Mouse (Mus musculus): ENCODE data around the gene Rnft2. TPM values are rescaled to one million over a fixed set of nuclear protein-coding genes. Genes with fewer than 3 reads are reported as not detected.

Rnft2 gene
- total RNA-seq, 2 experiments from 2014 or later = 3.1 to 5.3 TPM

DNA sequence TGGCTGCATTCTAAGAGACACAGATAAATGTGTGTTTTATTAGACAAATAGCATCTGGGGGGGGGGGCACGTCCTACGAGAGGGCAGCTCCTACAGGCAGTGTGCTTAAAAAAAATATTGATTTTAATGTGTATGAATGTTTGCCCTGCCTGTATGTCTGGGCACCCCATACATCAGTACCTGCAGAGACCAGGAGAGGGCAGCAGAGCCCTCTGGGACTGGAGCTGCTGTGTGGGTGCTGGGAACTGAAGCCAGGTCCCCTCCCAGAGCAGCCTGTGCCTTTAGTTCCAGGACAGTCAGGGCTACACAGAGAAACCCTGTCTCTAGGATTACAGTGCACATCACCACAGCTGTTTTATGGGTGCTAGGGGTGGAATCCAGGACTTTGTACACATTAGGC lies 69.8 kb downstream of the Rnft2 start:
- no peak for DNase-seq (ENCODE audit: low spot score in 2 of 2)

- no peak for DNase-seq (ENCODE audit: low spot score in 2 of 2)
Measured at GRCm38 (mm10) chr5:118174310-118175009, 70.5 kb downstream of the Rnft2 start.

DNA sequence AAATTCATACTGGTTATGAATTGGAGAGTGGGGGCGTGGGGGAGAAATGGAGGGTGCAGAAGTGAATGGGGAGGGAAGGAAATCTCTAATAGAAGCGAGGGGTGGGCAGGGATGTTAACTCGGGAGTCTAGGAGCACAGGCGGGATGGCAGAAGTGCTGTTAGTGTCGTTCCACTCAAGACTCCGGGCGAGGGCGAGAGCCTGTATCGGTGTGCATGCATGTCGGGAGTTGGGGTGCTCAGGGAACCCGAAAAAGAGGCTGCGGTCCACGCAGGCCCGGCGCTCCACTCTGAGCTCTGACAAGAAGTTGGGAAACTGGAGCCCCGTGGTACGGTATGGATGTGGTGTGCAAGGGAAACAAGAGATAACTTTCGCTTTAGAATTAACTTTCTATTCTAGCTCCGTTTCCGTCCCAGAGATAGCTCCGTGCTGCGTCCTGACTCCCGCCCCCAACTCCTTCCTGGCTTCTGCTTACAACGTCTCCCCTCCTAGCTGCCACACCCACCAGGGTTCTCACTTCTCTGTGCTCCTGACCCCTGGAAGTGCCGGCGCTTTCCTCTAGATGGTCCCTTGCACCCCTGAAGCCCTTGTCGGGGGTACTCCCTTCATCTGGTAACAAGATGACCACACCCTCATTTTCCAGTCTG lies 72.7 kb downstream of the Rnft2 start:
- no peak for DNase-seq (ENCODE audit: low spot score in 2 of 2)

DNA sequence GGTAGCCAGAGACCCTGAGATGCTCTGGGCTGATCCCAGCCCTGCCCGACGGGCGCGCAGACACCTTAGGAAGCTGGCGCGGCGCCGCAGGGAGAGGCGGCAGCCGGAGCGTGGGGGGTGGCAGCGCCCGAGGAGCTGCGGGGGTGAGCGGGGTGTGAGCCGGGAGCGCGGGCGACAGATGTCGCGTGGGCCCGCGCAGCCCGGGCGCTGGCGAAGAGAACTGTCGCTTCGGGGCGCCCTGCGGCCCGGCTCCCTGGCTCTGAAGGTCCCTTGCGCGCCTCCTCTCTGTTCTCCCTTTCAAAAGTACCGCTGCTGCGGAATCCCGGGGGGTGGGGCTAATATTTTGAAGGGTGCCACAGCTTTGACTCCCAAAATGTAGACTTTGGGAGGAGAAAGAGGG lies 73.3 kb downstream of the Rnft2 start:
- DNase-seq (ENCODE audit: low spot score in 2 of 2) = no peak

- DNase-seq (ENCODE audit: low spot score in 2 of 2) = no peak
Measured at GRCm38 (mm10) chr5:118170888-118171529, 73.9 kb downstream of the Rnft2 start.

DNA sequence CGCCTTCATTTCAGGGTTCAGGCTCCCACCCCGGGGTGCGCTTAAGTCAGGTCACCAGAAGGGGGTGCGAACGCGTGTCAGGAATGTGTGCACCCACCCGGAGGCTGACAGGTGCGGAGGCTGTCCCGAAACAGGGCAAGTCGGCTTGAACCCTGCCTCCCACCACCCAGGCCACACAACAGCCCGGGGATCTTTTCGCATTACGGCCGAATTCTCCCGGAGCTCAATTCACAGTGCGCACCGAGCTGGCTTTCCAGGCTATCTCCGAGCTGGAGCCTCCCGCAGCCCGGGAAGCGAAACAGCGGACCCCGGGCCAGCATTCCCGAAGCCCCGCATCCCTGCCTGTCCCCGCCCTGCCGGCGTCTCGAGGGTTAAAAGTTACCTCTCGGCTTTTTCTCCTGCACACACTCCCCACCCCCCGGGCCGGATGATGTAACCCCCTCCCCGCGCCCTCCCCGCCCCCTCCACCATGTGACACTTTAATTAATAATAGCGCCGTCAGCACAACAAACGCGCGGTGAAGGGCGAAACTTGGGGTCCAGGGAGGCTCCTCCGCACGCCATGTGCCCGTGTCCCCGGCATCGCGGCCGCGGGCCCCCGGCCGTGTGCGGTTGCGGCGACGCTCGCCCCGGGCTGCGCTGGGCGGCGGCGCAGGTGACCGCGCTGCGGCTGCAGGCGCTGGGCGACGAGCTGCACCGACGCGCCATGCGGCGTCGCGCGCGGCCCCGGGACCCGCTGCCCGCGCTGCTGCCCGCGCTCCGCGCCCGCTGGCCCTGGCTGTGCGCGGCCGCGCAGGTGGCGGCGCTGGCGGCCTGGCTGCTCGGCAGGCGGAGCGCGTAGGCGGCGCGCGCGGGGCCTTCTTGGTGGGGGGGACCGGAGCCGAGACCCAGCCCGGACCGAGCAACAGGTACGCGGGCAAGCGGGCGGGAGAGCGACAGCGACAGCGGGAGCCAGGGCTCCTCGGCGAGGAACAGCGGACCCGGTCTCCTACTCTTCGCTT lies 75.4 kb downstream of the Rnft2 start:
- peak in 1 of 2 experiments; percentile 14 for DNase-seq (ENCODE audit: low spot score in 2 of 2)

GRCm38 (mm10) chr5:118167561-118167995 lies 77.3 kb downstream of the Rnft2 start:
- DNase-seq (ENCODE audit: low spot score in 2 of 2) = no peak

DNA sequence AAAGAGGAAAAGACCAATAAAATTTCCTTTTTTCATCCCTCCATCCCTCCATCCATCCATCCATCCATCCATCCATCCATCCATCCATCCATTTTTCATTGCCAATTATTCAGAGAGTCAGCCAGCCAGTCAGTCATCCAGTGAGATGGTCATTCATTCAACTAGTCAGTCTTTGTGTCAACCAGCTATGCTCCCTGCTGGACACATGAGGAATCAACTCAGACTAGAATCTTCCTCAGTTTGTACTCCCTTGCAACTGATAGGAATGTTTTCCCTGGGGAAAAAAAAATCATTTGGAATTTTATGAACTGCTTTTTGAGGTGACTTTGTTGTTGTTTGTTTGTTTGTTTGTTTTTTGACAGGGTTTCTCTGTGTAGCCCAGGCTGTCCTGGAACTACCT lies 79.5 kb downstream of the Rnft2 start:
- DNase-seq (ENCODE audit: low spot score in 2 of 2) = no peak

DNA sequence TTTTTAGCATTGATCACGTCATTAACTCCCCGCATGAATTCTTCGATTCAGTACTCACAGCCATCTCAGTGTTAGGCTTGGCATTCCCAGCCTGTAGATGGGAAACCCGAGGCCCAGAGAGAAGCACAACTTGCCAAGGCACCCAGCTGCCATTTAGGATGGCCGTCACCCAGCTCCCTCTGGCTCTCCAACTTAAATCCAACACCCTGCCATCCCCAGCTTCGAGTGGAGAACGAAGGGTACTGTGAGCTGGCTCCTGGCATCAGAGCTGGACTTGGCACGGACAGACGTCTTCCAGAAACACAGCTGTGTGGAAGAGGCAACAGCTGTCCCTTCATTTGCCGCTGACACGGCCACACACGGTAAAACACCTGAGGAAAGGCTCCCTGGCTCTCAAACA lies 80.3 kb downstream of the Rnft2 start, which contains the start of gene Hrk:
Gene Hrk, plus strand, starts transcription at position 68 of the 400 bp plus-strand sequence.
- no peak for DNase-seq (ENCODE audit: low spot score in 2 of 2)

- no peak for DNase-seq (ENCODE audit: low spot score in 2 of 2)
Measured at GRCm38 (mm10) chr5:118160691-118161090, 84.2 kb downstream of the Rnft2 start.

DNA sequence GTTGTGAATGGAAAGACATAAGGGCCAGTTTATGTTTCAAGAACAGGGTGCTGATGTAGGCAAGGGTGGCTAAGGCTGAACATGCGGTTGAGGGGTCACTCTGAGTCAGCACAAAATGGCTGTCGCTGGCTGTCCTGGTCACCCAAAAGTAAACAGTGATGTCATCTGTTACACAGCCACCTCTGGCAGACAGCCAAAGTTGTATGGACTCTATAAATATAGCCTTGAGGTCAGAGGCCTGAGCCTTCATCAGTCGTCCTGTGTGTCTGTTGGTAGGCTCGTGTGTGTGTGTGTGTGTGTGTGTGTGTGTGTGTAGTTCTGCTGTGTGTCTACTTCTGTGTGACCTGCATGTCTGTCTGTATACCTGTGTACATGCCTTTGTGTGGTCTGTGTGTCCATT lies 87.9 kb downstream of the Rnft2 start:
- no peak for DNase-seq (ENCODE audit: low spot score in 2 of 2)

- no peak for DNase-seq (ENCODE audit: low spot score in 2 of 2)
Measured at GRCm38 (mm10) chr5:118155565-118155947, 89.4 kb downstream of the Rnft2 start.

DNA sequence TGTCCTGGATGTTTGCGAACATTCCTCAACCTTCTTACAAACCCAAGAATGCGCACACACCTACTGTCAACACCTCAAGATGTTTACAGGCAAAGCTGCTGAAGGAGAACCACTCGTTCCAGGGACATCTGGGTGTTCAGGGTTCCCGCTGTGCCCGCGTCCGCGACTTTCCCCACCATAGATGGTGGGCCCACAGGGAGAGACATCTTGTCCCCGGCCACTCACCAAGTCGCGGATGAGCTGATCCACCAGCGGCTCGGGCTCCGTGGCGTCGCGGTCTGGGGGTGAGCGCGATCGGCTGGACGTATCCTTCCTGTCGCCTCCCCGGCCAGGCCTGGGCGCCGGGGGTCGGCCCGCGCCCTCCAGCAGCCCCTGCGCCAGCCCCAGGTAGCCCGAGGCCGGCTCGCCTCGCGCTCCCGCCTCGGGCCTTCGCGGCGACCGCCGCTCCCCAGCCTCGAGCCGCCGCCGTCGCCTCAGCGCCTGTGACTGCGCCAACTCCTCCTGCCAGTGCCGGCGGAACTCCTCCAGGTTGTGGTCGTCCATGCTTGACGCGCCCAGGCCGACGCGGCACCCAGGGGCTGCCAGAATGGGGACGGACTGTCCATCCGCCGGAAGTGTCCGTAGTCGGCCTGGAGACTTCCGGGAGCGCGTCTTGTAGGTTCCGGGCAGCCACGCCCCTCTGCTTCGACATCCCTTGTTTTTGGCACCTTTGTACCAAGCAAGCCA lies 89.9 kb downstream of the Rnft2 start, which contains the start of gene Fbxw8:
Gene Fbxw8, minus strand, starts transcription at position 626 of the 726 bp plus-strand sequence.
- DNase-seq (ENCODE audit: low spot score in 2 of 2) = peak; percentile 85 to 87

- no peak for DNase-seq (ENCODE audit: low spot score in 2 of 2)
Measured at GRCm38 (mm10) chr5:118149711-118150110, 95.2 kb downstream of the Rnft2 start.

DNA sequence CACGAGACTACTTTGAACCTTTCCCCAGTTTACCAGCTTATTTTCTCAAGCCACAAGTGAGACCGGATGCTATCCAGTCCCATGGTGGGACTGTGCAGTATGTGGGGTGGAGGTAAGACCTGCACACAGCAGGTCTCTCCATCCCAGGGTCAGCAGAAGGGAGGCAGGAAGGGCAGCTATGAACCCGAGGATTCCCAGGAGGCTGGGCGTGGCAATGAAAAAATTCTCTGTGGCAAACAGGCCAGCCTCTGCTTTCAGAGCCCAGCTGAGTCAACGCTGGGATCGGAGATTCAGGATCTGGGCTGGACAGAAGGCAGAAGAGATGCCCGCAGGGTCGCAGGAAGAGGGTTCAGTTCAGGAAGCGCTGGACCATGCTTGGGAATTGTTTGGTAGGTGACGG lies 97.7 kb downstream of the Rnft2 start:
- DNase-seq (ENCODE audit: low spot score in 2 of 2) = no peak

DNA sequence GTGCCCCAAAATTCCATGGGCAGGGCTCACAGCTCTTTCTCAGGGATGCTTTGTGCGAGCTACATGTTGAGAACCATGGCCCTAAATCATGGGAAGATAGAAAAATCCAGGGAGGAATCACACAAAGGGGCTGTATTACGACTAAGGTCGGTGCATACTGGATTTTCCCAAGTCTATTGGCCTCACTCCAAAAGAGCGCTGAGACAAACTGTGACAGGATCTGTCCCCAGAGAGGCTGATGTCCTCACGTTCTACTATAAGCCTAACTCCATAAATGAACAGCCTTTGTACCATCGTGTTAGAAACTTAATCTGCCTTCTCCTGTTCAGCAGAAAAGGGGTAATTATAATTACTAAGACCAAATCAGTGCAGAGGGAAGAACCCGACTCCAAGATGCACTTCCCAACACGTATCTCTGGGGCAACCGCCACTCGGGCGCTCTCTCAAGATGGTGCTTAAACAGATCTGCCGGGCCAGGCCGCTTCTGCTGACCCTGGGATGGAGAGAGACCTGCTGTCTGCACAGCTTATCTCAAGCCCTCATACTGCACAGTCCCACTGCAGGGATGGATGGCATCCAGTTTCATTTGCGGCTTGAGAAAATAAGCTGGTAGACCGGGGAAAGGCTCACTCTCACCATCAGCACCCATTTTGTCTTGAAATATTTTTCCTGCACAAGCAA lies 98.8 kb downstream of the Rnft2 start:
- no peak for DNase-seq (ENCODE audit: low spot score in 2 of 2)

DNA sequence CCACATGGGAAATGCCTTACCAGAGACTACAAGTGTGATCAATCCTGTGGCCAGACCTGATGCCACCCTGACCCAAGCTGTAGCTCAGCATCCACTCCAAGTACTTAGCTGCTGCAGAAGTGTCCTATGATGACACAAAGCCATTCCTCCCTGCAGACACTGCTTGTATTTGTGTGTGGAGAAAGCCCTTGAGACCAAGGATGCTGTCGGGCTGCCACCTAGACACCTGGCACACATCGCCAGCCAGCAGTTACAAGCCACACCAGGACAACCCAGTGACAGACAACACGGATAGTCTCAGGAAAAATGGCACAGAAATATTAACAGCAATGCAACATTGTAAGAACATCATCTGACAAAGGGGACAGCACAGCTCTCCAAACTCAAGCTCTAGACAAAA lies 99.5 kb downstream of the Rnft2 start:
- DNase-seq (ENCODE audit: low spot score in 2 of 2) = no peak

GRCm38 (mm10) chr5:118144770-118145169 lies 100.1 kb downstream of the Rnft2 start:
- DNase-seq (ENCODE audit: low spot score in 2 of 2) = no peak

GRCm38 (mm10) chr5:118144327-118144726 lies 100.6 kb downstream of the Rnft2 start:
- DNase-seq (ENCODE audit: low spot score in 2 of 2) = no peak
